Mouse (Mus musculus) MEL (cell line): Measurements from ENCODE around the gene Hmmr. TPM values are rescaled to one million over a fixed set of nuclear protein-coding genes. Genes with fewer than 3 reads are reported as not detected.

Source experiments
- DNase-seq: peaks from one replicate; pipeline ENCODE4 v3.0.0; 2011; ENCODE audit warnings: low read depth, low spot score
- H3K27ac ChIP-seq: 2 replicates; pipeline ENCODE4 v1.5.1; 2012; ENCODE audit warnings: low read depth, mild to moderate bottlenecking, control low read depth, low read length, moderate library complexity; ENCODE audit not compliant: control insufficient read depth
- H3K27me3 ChIP-seq, 2 experiments: fragments of 150-350 bp in 1 of 2; sonication (generic) in 1 of 2; 2 replicates each; pipeline ENCODE4 v1.6.1; 2012; ENCODE audit warnings: low read length in 2 of 2, mild to moderate bottlenecking in 2 of 2, improper control_type of control experiment in 1 of 2, moderate library complexity in 1 of 2; ENCODE audit not compliant: insufficient read depth in 2 of 2, control insufficient read depth in 1 of 2
- H3K36me3 ChIP-seq, 2 experiments: 2 replicates each; pipeline ENCODE4 v1.6.1; 2012 to 2014; ENCODE audit warnings: low read length in 2 of 2, improper control_type of control experiment in 1 of 2, inconsistent platforms in 1 of 2, mild to moderate bottlenecking in 1 of 2; ENCODE audit not compliant: insufficient read depth in 2 of 2, control insufficient read depth in 1 of 2
- H3K4me1 ChIP-seq, 2 experiments: fragments of 150-350 bp in 1 of 2; sonication (generic) in 1 of 2; 2 replicates each; pipeline ENCODE4 v1.6.1; 2012; ENCODE audit warnings: low read length in 2 of 2, improper control_type of control experiment in 1 of 2, mild to moderate bottlenecking in 1 of 2; ENCODE audit not compliant: insufficient read depth in 2 of 2, control insufficient read depth in 1 of 2
- H3K4me3 ChIP-seq, 2 experiments: fragments of 150-350 bp in 1 of 2; sonication (generic) in 1 of 2; 2 replicates each; pipeline ENCODE4 v1.5.1; 2012; ENCODE audit warnings: low read depth in 2 of 2, low read length in 2 of 2, mild to moderate bottlenecking in 2 of 2, moderate library complexity in 2 of 2, control low read depth in 1 of 2, improper control_type of control experiment in 1 of 2; ENCODE audit not compliant: control insufficient read depth in 1 of 2, insufficient read depth in 1 of 2
- H3K79me2 ChIP-seq: 2 replicates; pipeline ENCODE4 v1.6.1; 2012; ENCODE audit warnings: mild to moderate bottlenecking, low read length, moderate library complexity; ENCODE audit not compliant: control insufficient read depth, poor library complexity, insufficient read depth
- H3K9ac ChIP-seq: 2 replicates; pipeline ENCODE4 v1.6.1; 2012; ENCODE audit warnings: low read depth, mild to moderate bottlenecking, control low read depth, low read length, moderate library complexity; ENCODE audit not compliant: control insufficient read depth, poor library complexity, severe bottlenecking
- H3K9me3 ChIP-seq: fragments of 150-350 bp; sonication (generic); replicated peaks from 2 replicates; pipeline ENCODE4 v1.6.1; 2012; ENCODE audit warnings: mild to moderate bottlenecking, low read length, improper control_type of control experiment, moderate library complexity; ENCODE audit not compliant: insufficient read depth
- BHLHE40 ChIP-seq: IDR thresholded peaks from 2 replicates; pipeline ENCODE4 v1.6.1; 2012; ENCODE audit warnings: low read depth, mild to moderate bottlenecking, inconsistent platforms, low read length, improper control_type of control experiment, borderline replicate concordance
- CHD1 ChIP-seq: IDR thresholded peaks from 2 replicates; pipeline ENCODE4 v1.6.1; 2012; ENCODE audit warnings: low read depth, mild to moderate bottlenecking, inconsistent platforms, low read length, improper control_type of control experiment
- E2F4 ChIP-seq: IDR thresholded peaks from 2 replicates; pipeline ENCODE4 v1.6.1; 2011; ENCODE audit warnings: low read depth, low read length, improper control_type of control experiment, borderline replicate concordance
- EP300 ChIP-seq, 2 experiments: IDR thresholded peaks; 2 replicates each; pipeline ENCODE4 v1.6.1; 2011; ENCODE audit warnings: improper control_type of control experiment in 2 of 2, low read length in 2 of 2, low read depth in 1 of 2, mild to moderate bottlenecking in 1 of 2
- KAT2A ChIP-seq: conservative IDR thresholded peaks from 2 replicates; pipeline ENCODE4 v1.6.1; 2012; ENCODE audit warnings: low read depth, low read length, improper control_type of control experiment, inconsistent platforms
- MAZ ChIP-seq: IDR thresholded peaks from 2 replicates; pipeline ENCODE4 v1.6.1; 2012; ENCODE audit warnings: low read depth, mild to moderate bottlenecking, inconsistent platforms, low read length, improper control_type of control experiment
- MXI1 ChIP-seq: IDR thresholded peaks from 2 replicates; pipeline ENCODE4 v1.6.1; 2011; ENCODE audit warnings: mild to moderate bottlenecking, low read depth, low read length, improper control_type of control experiment
- MYB ChIP-seq: IDR thresholded peaks from 2 replicates; pipeline ENCODE4 v1.6.1; 2011; ENCODE audit warnings: mild to moderate bottlenecking, low read depth, low read length, improper control_type of control experiment
- NRF1 ChIP-seq: IDR thresholded peaks from 2 replicates; pipeline ENCODE4 v1.6.1; 2014; ENCODE audit warnings: low read depth, mild to moderate bottlenecking, inconsistent platforms, low read length, improper control_type of control experiment, moderate library complexity; ENCODE audit not compliant: poor library complexity, insufficient read depth, severe bottlenecking
- POLR2A ChIP-seq, 2 experiments: IDR thresholded peaks; 2 replicates each; pipeline ENCODE4 v1.6.1; 2011 to 2012; ENCODE audit warnings: low read length in 2 of 2, mild to moderate bottlenecking in 2 of 2, control low read depth in 1 of 2, improper control_type of control experiment in 1 of 2, low read depth in 1 of 2, moderate library complexity in 1 of 2; ENCODE audit not compliant: control insufficient read depth in 1 of 2, insufficient read depth in 1 of 2, poor library complexity in 1 of 2
- POLR2AphosphoS2 ChIP-seq: IDR thresholded peaks from 2 replicates; pipeline ENCODE4 v1.6.1; 2011; ENCODE audit warnings: low read length, improper control_type of control experiment
- UBTF ChIP-seq: IDR thresholded peaks from 2 replicates; pipeline ENCODE4 v1.6.1; 2012; ENCODE audit warnings: low read depth, mild to moderate bottlenecking, inconsistent platforms, low read length, improper control_type of control experiment, moderate library complexity, borderline replicate concordance; ENCODE audit not compliant: insufficient read depth
- USF1 ChIP-seq: IDR thresholded peaks from 2 replicates; pipeline ENCODE4 v1.6.1; 2014; ENCODE audit warnings: low read depth, mild to moderate bottlenecking, inconsistent platforms, low read length, improper control_type of control experiment, moderate library complexity
- USF2 ChIP-seq, 2 experiments: IDR thresholded peaks; 2 replicates each; pipeline ENCODE4 v1.6.1; 2011 to 2012; ENCODE audit warnings: improper control_type of control experiment in 2 of 2, low read length in 2 of 2, borderline replicate concordance in 1 of 2, inconsistent platforms in 1 of 2, low read depth in 1 of 2, mild to moderate bottlenecking in 1 of 2; ENCODE audit not compliant: insufficient read depth in 1 of 2
- ZC3H11A ChIP-seq: IDR thresholded peaks from 2 replicates; pipeline ENCODE4 v1.6.1; 2012; ENCODE audit warnings: low read depth, mild to moderate bottlenecking, inconsistent platforms, low read length, improper control_type of control experiment
- ZMIZ1 ChIP-seq: IDR thresholded peaks from 2 replicates; pipeline ENCODE4 v1.6.1; 2012; ENCODE audit warnings: low read depth, mild to moderate bottlenecking, inconsistent platforms, low read length, improper control_type of control experiment, moderate library complexity
- polyA plus RNA-seq, 2 experiments: library from polyadenylated mRNA; stranded (reverse) in 1 of 2; unstranded in 1 of 2; fragments of >175 nt in 1 of 2; fragments of >200 nt in 1 of 2; gene quantifications; 2 replicates each; pipeline versions ENCODE4 v1.2.1 to v1.2.4; 2012; ENCODE audit warnings: low replicate concordance in 2 of 2, low read depth in 1 of 2; ENCODE audit not compliant: insufficient read length in 2 of 2, insufficient read depth in 1 of 2, missing spikeins in 1 of 2
- total RNA-seq: library from RNA; depleted of rRNA; stranded (reverse); fragments of 300-350 nt; gene quantifications from 2 replicates; pipeline ENCODE4 v1.2.3, GENCODE M21; 2012

The Hmmr gene
- total and polyA plus RNA-seq, 3 experiments: 40.6 to 74.5 (median 55.6) TPM

- H3K36me3 ChIP-seq: peaks cover 0 to 12% of the 10 kb centered on the region in 2 experiments; a peak in 2 of 4 replicates
- TF ChIP-seq ZMIZ1: no peak
- no peak; a peak in 1 of 4 replicates for TF ChIP-seq POLR2A (IDR thresholded peaks at IDR 0.05; ENCODE audit: control insufficient read depth in 1 of 2, insufficient read depth in 1 of 2, low read depth in 1 of 2, low read length in 2 of 2, poor library complexity in 1 of 2)
- TF ChIP-seq NRF1: no peak
- TF ChIP-seq USF2 (IDR thresholded peaks at IDR 0.05; ENCODE audit: borderline replicate concordance in 1 of 2, insufficient read depth in 1 of 2, low read depth in 1 of 2, low read length in 2 of 2): no peak
- TF ChIP-seq MAZ: no peak
- no peak for TF ChIP-seq POLR2AphosphoS2
- TF ChIP-seq KAT2A: no peak
- TF ChIP-seq USF1: no peak
- no peak for TF ChIP-seq UBTF
- no peak for TF ChIP-seq CHD1
- no peak for TF ChIP-seq E2F4
- TF ChIP-seq MXI1: no peak
- no peak for TF ChIP-seq EP300 (IDR thresholded peaks at IDR 0.05; ENCODE audit: low read depth in 1 of 2, low read length in 2 of 2)
Measured at GRCm38 (mm10) chr11:40747716-40748115, 14.5 kb upstream of the Hmmr start.

GRCm38 (mm10) chr11:40746361-40746760 is 13.1 kb upstream of the Hmmr start:
- no peaks in the 10 kb centered on the region for H3K79me2 ChIP-seq
- no peak overlapping the region for H3K4me3 ChIP-seq
- H3K27ac ChIP-seq: no peak overlapping the region
- H3K9me3 ChIP-seq: no peaks in the 10 kb centered on the region
- H3K9ac ChIP-seq: no peak overlapping the region
- H3K36me3 ChIP-seq: peaks cover 0 to 9% of the 10 kb centered on the region in 2 experiments; a peak in 2 of 4 replicates
- TF ChIP-seq EP300 (IDR thresholded peaks at IDR 0.05; ENCODE audit: low read depth in 1 of 2, low read length in 2 of 2): no peak
- no peak for TF ChIP-seq ZC3H11A
- no peak for TF ChIP-seq POLR2AphosphoS2
- no peak for TF ChIP-seq POLR2A (IDR thresholded peaks at IDR 0.05; ENCODE audit: control insufficient read depth in 1 of 2, insufficient read depth in 1 of 2, low read depth in 1 of 2, low read length in 2 of 2, poor library complexity in 1 of 2)
- no peak for TF ChIP-seq E2F4
- no peak for TF ChIP-seq UBTF
- no peak for TF ChIP-seq MYB
- TF ChIP-seq BHLHE40: no peak
- TF ChIP-seq, all 39 proteins: peak for 0
- no peak for DNase-seq
- H3K27me3 ChIP-seq: no peaks in the 10 kb centered on the region
- no peaks in the 10 kb centered on the region for H3K4me1 ChIP-seq

More at GRCm38 (mm10) chr11:40747716-40748115, 14.5 kb upstream of the Hmmr start:
- Histone ChIP-seq H3K4me3 (no peak overlapping the region), H3K9me3 (no peaks in the 10 kb centered on the region), H3K9ac (no peak overlapping the region), H3K27me3 (no peaks in the 10 kb centered on the region), H3K27ac (no peak overlapping the region), H3K79me2 (no peaks in the 10 kb centered on the region), H3K4me1 (no peaks in the 10 kb centered on the region)
- no peak for DNase-seq
